Mouse (Mus musculus) thymus, adult 2 months (tissue): ENCODE measurements around the gene Pou4f1. TPM values are rescaled to one million over a fixed set of nuclear protein-coding genes. Genes with fewer than 3 reads are reported as not detected.

ENCODE experiments used
- DNase-seq: peaks from one replicate; pipeline ENCODE4 v3.0.0; 2021
- H3K27ac ChIP-seq: fragments of 200-500 bp; 2 replicates; pipeline ENCODE4 v1.5.1; 2012; ENCODE audit warnings: low read length, control low read depth; ENCODE audit not compliant: control insufficient read depth, insufficient read depth
- H3K27me3 ChIP-seq: fragments of 200-500 bp; 2 replicates; pipeline ENCODE4 v1.6.1; 2012; ENCODE audit warnings: mild to moderate bottlenecking, low read length, moderate library complexity, mixed read lengths; ENCODE audit not compliant: control insufficient read depth, insufficient read depth
- H3K36me3 ChIP-seq: fragments of 200-500 bp; 2 replicates; pipeline ENCODE4 v1.6.1; 2012; ENCODE audit warnings: mild to moderate bottlenecking, low read length, moderate library complexity; ENCODE audit not compliant: control insufficient read depth, insufficient read depth
- H3K4me1 ChIP-seq: fragments of 200-500 bp; replicated peaks from 2 replicates; pipeline ENCODE4 v1.6.1; 2012; ENCODE audit warnings: low read length; ENCODE audit not compliant: control insufficient read depth, insufficient read depth
- H3K4me3 ChIP-seq: fragments of 200-500 bp; 2 replicates; pipeline ENCODE4 v1.5.1; 2012; ENCODE audit warnings: mild to moderate bottlenecking, low read length, control low read depth, moderate library complexity; ENCODE audit not compliant: control insufficient read depth, insufficient read depth
- CTCF ChIP-seq: fragments of 200-500 bp; IDR thresholded peaks from 2 replicates; pipeline ENCODE4 v1.5.1; 2012; ENCODE audit warnings: mild to moderate bottlenecking, control low read depth, low read length, moderate library complexity, borderline replicate concordance; ENCODE audit not compliant: control insufficient read depth, poor library complexity, insufficient read depth; ENCODE audit errors: extremely low read depth
- POLR2A ChIP-seq: fragments of 200-500 bp; IDR thresholded peaks from 2 replicates; pipeline ENCODE4 v1.6.1; 2012; ENCODE audit warnings: mild to moderate bottlenecking, low read length, control low read depth, moderate library complexity; ENCODE audit not compliant: control insufficient read depth, poor library complexity, insufficient read depth; ENCODE audit errors: extremely low read depth
- WGBS: fragments of 180-500 bp; shearing (Covaris S2); methylation state at CpG from one replicate; pipeline ENCODE4 v1.1.7; 2018; 5-methylcytosine and 5-hydroxymethylcytosine counted together
- polyA plus RNA-seq: library from polyadenylated mRNA; depleted of rRNA; stranded (reverse); fragments of >200 nt; gene quantifications from 2 replicates; pipeline ENCODE4 v1.2.3, GENCODE M21; 2012

Pou4f1 gene
- polyA plus RNA-seq, 1 experiment = 0.19 TPM

GRCm38 (mm10) chr14:104468623-104468970 lies 798 bp upstream of the Pou4f1 start:
- no peak overlapping the region for H3K4me3 ChIP-seq
- WGBS = 14% methylated on average over 6 of the region's 6 CpGs
- peaks cover 23% of the 10 kb centered on the region for H3K4me1 ChIP-seq
- DNase-seq = no peak
- H3K27me3 ChIP-seq = peaks cover 36% of the 10 kb centered on the region
- TF ChIP-seq POLR2A (no peak), CTCF (no peak)
- no peaks in the 10 kb centered on the region for H3K36me3 ChIP-seq
- no peak overlapping the region for H3K27ac ChIP-seq

GRCm38 (mm10) chr14:104467133-104467965 lies 450 bp downstream of the Pou4f1 start:
- WGBS = 4% methylated on average over 101 of the region's 101 CpGs
- no peaks in the 10 kb centered on the region for H3K36me3 ChIP-seq
- no peak overlapping the region for H3K27ac ChIP-seq
- H3K4me3 ChIP-seq = peak overlapping the region; percentile 40
- peaks cover 18% of the 10 kb centered on the region for H3K4me1 ChIP-seq
- TF ChIP-seq CTCF = no peak
- no peak for TF ChIP-seq POLR2A
- no peak for DNase-seq
- peaks cover 31% of the 10 kb centered on the region for H3K27me3 ChIP-seq

GRCm38 (mm10) chr14:104466557-104466956 lies 1.2 kb downstream of the Pou4f1 start:
- TF ChIP-seq CTCF = no peak
- no peak for TF ChIP-seq POLR2A
- H3K4me3 ChIP-seq = no peak overlapping the region
- WGBS = 8% methylated on average over 43 of the region's 43 CpGs
- no peak for DNase-seq
- H3K27me3 ChIP-seq = peaks cover 31% of the 10 kb centered on the region
- H3K4me1 ChIP-seq = peaks cover 18% of the 10 kb centered on the region
- H3K27ac ChIP-seq = no peak overlapping the region
- H3K36me3 ChIP-seq = no peaks in the 10 kb centered on the region

- DNase-seq = no peak
- H3K4me3 ChIP-seq = no peak overlapping the region; the same call in 1 of the 2 replicates
- 1% methylated on average over 64 of the region's 64 CpGs for WGBS
These were observed 2.1 kb downstream of the Pou4f1 start for GRCm38 (mm10) chr14:104465483-104466235.

GRCm38 (mm10) chr14:104464841-104465240 lies 3.0 kb downstream of the Pou4f1 start:
- H3K27ac ChIP-seq = no peak overlapping the region
- TF ChIP-seq POLR2A (no peak), CTCF (no peak)

More at GRCm38 (mm10) chr14:104465483-104466235, 2.1 kb downstream of the Pou4f1 start:
- Histone ChIP-seq H3K27ac (no peak overlapping the region), H3K36me3 (no peaks in the 10 kb centered on the region), H3K27me3 (peaks cover 23% of the 10 kb centered on the region), H3K4me1 (peaks cover 18% of the 10 kb centered on the region)
- no peak for TF ChIP-seq POLR2A
- TF ChIP-seq CTCF = no peak

GRCm38 (mm10) chr14:104463631-104464250 lies 4.1 kb downstream of the Pou4f1 start:
- Histone ChIP-seq H3K27ac (no peak overlapping the region), H3K27me3 (peaks cover 30% of the 10 kb centered on the region), H3K4me1 (peaks cover 18% of the 10 kb centered on the region), H3K4me3 (no peak overlapping the region), H3K36me3 (no peaks in the 10 kb centered on the region)
- TF ChIP-seq CTCF (no peak), POLR2A (no peak)
- WGBS = 19% methylated on average over 5 of the region's 5 CpGs
- no peak for DNase-seq

More at GRCm38 (mm10) chr14:104464841-104465240, 3.0 kb downstream of the Pou4f1 start:
- Histone ChIP-seq H3K27me3 (peaks cover 27% of the 10 kb centered on the region), H3K4me1 (peaks cover 18% of the 10 kb centered on the region), H3K36me3 (no peaks in the 10 kb centered on the region), H3K4me3 (no peak overlapping the region)
- 13% methylated on average over 5 of the region's 5 CpGs for WGBS
- no peak for DNase-seq
